Mouse (Mus musculus): ENCODE data around the gene Mthfd1l. TPM values are rescaled to one million over a fixed set of nuclear protein-coding genes. Genes with fewer than 3 reads are reported as not detected.

The Mthfd1l gene
- polyA plus RNA-seq, 1 experiment from 2014 or later: 5.5 TPM

DNA sequence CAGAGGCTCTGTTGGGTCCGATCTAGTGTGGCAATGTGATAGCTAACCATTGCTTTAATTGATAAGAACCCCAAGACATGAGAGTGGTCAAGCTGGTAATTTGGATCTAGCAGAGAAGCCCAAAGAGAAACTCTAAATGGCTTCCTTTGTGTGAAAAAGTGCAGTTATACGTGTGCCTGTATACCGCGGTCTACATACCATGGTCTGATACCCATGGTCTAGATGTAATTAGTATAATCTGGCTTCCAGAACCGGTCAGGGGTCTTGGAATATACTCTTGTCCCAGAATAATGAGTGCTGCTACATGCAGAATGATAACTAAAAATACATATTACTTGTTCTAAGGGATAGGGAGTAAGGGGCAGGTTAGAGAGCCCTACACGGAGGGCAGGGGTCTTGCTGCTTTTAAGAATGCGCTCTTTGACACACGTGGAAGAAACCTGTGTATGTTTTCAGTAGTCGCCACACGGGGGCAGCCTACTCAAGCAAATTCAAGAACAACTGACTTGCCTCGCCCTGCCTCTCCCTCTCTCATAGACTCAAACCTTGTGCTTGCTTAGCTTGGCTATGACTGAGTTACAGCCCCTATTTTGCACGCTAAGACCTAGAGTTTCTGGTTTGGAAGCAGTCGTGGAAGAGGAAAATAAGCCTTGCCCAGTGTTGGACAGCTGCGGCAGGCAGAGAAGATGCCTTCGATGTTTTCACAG lies 23.4 kb downstream of the Mthfd1l start:
- Histone ChIP-seq H3K4me3 (ENCODE audit: low read depth, low read length) (peak overlapping the region; percentile 6; the same call in 1 of the 2 replicates), H3K27ac (replicated peaks) (no peak overlapping the region), H3K36me3 (ENCODE audit: control insufficient read depth, insufficient read depth, low read length) (peaks cover 2% of the 10 kb centered on the region; the same call in 1 of the 2 replicates), H3K4me1 (replicated peaks; ENCODE audit: control insufficient read depth, insufficient read depth) (no peaks in the 10 kb centered on the region), H3K27me3 (ENCODE audit: control insufficient read depth, insufficient read depth, low read length) (no peaks in the 10 kb centered on the region), H3K9ac (ENCODE audit: low read length) (no peak overlapping the region; the same call in 1 of the 2 replicates), H3K4me2 (replicated peaks; ENCODE audit: low read depth) (no peak overlapping the region), H3K9me3 (ENCODE audit: control insufficient read depth, low read length) (no peaks in the 10 kb centered on the region)
- ATAC-seq (ENCODE audit: low FRiP score, low TSS enrichment) (peak; percentile 72), DNase-seq (ENCODE audit: low spot score) (peak; percentile 81)
- 42% methylated on average over 15 of the region's 15 CpGs for WGBS
- peak; percentile 91 for TF ChIP-seq CTCF (IDR thresholded peaks at IDR 0.05; ENCODE audit: low read depth)
- TF ChIP-seq EP300 (optimal IDR thresholded peaks at IDR 0.05): no peak

DNA sequence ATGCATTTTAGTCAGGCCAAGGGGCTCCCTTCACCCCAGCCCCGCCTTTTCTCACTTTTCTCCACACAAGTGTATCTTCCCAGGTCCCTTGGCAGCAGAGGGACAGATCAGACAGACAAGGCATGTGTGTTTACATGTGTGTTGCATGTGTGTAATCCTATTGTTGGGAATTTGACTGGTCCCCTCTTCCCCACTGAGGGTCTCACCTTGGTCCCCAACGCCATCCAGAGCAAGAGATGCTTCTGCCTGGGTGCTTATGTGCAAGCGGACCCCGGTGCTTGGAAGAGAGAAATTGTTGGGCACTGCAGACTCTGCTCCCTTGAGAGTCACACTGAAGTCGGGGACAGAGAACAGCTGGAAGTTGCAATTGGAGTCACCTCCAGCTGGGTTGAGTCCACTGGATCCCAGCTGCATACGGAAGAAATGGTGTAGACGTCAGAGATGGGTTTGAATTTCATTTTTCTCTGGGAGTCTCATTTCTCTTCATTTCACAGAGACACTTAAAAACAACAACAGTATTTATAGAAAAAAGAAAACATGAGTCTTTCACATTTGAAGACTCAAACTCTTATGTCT lies 25.0 kb downstream of the Mthfd1l start:
- H3K9me3 ChIP-seq (ENCODE audit: control insufficient read depth, low read length): no peaks in the 10 kb centered on the region
- 72% methylated on average over 7 of the region's 7 CpGs for WGBS
- DNase-seq (ENCODE audit: low spot score): no peak
- no peak overlapping the region for H3K4me2 ChIP-seq (replicated peaks; ENCODE audit: low read depth)
- TF ChIP-seq CTCF (IDR thresholded peaks at IDR 0.05; ENCODE audit: low read depth): no peak
- no peak for TF ChIP-seq EP300 (optimal IDR thresholded peaks at IDR 0.05)
- no peaks in the 10 kb centered on the region for H3K4me1 ChIP-seq (replicated peaks; ENCODE audit: control insufficient read depth, insufficient read depth)
- no peak overlapping the region for H3K27ac ChIP-seq (replicated peaks)
- no peaks in the 10 kb centered on the region for H3K27me3 ChIP-seq (ENCODE audit: control insufficient read depth, insufficient read depth, low read length)
- H3K9ac ChIP-seq (ENCODE audit: low read length): no peak overlapping the region
- ATAC-seq (ENCODE audit: low FRiP score, low TSS enrichment): no peak
- H3K36me3 ChIP-seq (ENCODE audit: control insufficient read depth, insufficient read depth, low read length): peaks cover 2% of the 10 kb centered on the region; the same call in 1 of the 2 replicates
- H3K4me3 ChIP-seq (ENCODE audit: low read depth, low read length): no peak overlapping the region

DNA sequence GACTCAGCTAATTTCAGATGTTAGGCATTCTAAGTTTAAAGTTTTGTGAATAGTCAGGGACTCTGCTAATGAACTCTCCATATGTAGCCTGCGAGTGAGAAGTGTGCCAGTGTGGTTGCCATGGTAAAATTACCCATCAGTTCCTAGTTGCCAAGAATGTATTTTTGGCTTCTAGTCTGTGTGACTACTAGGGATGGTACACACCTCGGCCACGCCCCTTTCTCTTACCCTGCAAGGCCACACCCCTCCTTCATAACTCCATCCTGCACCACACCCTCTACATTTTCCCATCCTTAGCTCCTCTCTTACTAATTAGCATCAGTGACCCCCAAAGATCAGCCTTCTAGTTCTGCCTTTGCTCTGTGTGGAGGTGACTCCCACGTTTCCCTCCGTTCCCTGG lies 29.8 kb downstream of the Mthfd1l start:
- no peak for ATAC-seq (ENCODE audit: low FRiP score, low TSS enrichment)
- no peak overlapping the region for H3K4me2 ChIP-seq (replicated peaks; ENCODE audit: low read depth)
- H3K27me3 ChIP-seq (ENCODE audit: control insufficient read depth, insufficient read depth, low read length): no peaks in the 10 kb centered on the region
- no peak overlapping the region for H3K4me3 ChIP-seq (ENCODE audit: low read depth, low read length)
- peaks cover 2% of the 10 kb centered on the region; the same call in 1 of the 2 replicates for H3K36me3 ChIP-seq (ENCODE audit: control insufficient read depth, insufficient read depth, low read length)
- H3K9ac ChIP-seq (ENCODE audit: low read length): no peak overlapping the region
- 83% methylated on average over 5 of the region's 5 CpGs for WGBS
- DNase-seq (ENCODE audit: low spot score): no peak
- no peak overlapping the region for H3K27ac ChIP-seq (replicated peaks)
- H3K4me1 ChIP-seq (replicated peaks; ENCODE audit: control insufficient read depth, insufficient read depth): no peaks in the 10 kb centered on the region
- no peaks in the 10 kb centered on the region for H3K9me3 ChIP-seq (ENCODE audit: control insufficient read depth, low read length)
- TF ChIP-seq CTCF (IDR thresholded peaks at IDR 0.05; ENCODE audit: low read depth) (no peak), EP300 (optimal IDR thresholded peaks at IDR 0.05) (no peak)

DNA sequence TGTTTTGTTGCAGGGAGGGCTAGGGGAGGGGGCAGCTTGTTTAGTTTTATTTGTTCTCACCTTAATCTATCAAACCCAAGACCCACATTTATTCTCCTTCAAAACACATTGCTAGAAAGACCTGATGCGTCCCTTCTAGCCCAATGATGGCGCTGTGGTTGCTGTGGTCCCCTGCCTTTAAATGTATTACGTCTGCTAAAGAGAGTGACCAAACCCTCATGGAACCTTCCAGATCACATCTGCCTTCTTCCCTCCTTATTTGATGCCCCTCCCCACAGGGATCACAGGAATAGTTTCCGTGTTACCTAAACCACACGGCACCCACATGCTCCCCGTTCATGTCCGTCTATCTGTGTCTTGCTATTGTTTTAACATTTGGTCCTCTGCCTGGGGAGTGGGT lies 32.3 kb downstream of the Mthfd1l start:
- Histone ChIP-seq H3K4me2 (replicated peaks; ENCODE audit: low read depth) (no peak overlapping the region), H3K27ac (replicated peaks) (no peak overlapping the region), H3K27me3 (ENCODE audit: control insufficient read depth, insufficient read depth, low read length) (no peaks in the 10 kb centered on the region), H3K9me3 (ENCODE audit: control insufficient read depth, low read length) (no peaks in the 10 kb centered on the region), H3K4me3 (ENCODE audit: low read depth, low read length) (no peak overlapping the region), H3K9ac (ENCODE audit: low read length) (no peak overlapping the region), H3K4me1 (replicated peaks; ENCODE audit: control insufficient read depth, insufficient read depth) (no peaks in the 10 kb centered on the region), H3K36me3 (ENCODE audit: control insufficient read depth, insufficient read depth, low read length) (peaks cover 1% of the 10 kb centered on the region; the same call in 1 of the 2 replicates)
- ATAC-seq (ENCODE audit: low FRiP score, low TSS enrichment): peak; percentile 12; the same call in 1 of the 2 replicates
- peak; percentile 35 for TF ChIP-seq CTCF (IDR thresholded peaks at IDR 0.05; ENCODE audit: low read depth)
- TF ChIP-seq EP300 (optimal IDR thresholded peaks at IDR 0.05): no peak
- no peak for DNase-seq (ENCODE audit: low spot score)
- WGBS: 65% methylated on average over 7 of the region's 7 CpGs

DNA sequence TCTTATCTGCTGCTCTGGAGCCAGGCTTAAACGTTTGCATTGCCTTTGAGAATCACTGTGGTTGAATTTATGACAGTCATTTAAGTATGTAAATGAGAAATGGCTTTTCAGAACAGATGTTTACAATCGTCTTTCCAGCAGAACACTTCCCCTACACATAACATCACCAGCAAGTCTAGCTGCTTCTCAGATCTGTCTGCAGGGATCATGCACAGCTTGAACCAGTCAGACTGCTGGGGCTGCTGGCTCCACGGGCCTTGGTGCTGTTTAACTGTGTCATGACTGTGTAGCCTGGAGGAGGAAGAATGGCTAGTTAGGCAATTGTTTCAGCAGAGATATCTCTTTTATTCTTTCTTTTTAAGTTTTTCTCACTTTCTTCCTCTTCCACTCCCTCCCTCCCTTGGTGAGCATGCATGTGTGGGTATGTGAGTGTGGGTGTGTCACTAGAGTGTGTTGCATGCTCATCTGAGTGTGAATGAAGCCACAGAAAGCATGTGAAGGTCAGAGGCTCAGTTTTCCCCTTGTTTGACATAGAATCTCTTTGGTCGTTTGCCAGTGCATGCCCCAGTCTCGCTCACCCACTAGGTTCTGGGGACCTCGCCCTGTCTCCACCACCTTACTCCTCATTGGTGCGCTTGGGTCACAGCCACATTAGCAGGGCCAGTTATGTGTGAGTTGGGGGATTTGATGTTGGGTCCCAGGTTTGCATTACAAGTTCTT lies 33.5 kb downstream of the Mthfd1l start:
- ATAC-seq (ENCODE audit: low FRiP score, low TSS enrichment) (peak; percentile 64; the same call in 1 of the 2 replicates), DNase-seq (ENCODE audit: low spot score) (no peak)
- no peak overlapping the region for H3K9ac ChIP-seq (ENCODE audit: low read length)
- H3K27me3 ChIP-seq (ENCODE audit: control insufficient read depth, insufficient read depth, low read length): no peaks in the 10 kb centered on the region
- 29% methylated on average over 7 of the region's 7 CpGs for WGBS
- H3K4me2 ChIP-seq (replicated peaks; ENCODE audit: low read depth): no peak overlapping the region
- no peaks in the 10 kb centered on the region for H3K36me3 ChIP-seq (ENCODE audit: control insufficient read depth, insufficient read depth, low read length)
- TF ChIP-seq EP300 (optimal IDR thresholded peaks at IDR 0.05): no peak
- no peak for TF ChIP-seq CTCF (IDR thresholded peaks at IDR 0.05; ENCODE audit: low read depth)
- H3K4me3 ChIP-seq (ENCODE audit: low read depth, low read length): no peak overlapping the region
- no peaks in the 10 kb centered on the region for H3K4me1 ChIP-seq (replicated peaks; ENCODE audit: control insufficient read depth, insufficient read depth)
- H3K27ac ChIP-seq (replicated peaks): 0 out of 2 replicates have a peak overlapping the region, but pooled peaks have one; percentile 24
- H3K9me3 ChIP-seq (ENCODE audit: control insufficient read depth, low read length): no peaks in the 10 kb centered on the region

Measured in stomach, postnatal 0 days (tissue).